Mouse (Mus musculus) midbrain, embryonic 10.5 days (tissue): ENCODE measurements around the gene Slc25a33. TPM values are rescaled to one million over a fixed set of nuclear protein-coding genes. Genes with fewer than 3 reads are reported as not detected.
"Not testable (repeated sequence)": the region's sequence is repeated elsewhere in the genome, so short reads cannot be mapped to it uniquely, and the experiment has no call there.

Experiments
- DNase-seq: peaks from one replicate; pipeline ENCODE4 v3.0.0-alpha.2; 2017; ENCODE audit warnings: low spot score
- H3K27ac ChIP-seq: fragments of 300-500 bp; sonication (generic); replicated peaks from 2 replicates; pipeline ENCODE4 v1.5.1; 2016; ENCODE audit warnings: mild to moderate bottlenecking
- H3K27me3 ChIP-seq: fragments of 300-500 bp; sonication (generic); 2 replicates; pipeline ENCODE4 v1.6.1; 2016; ENCODE audit warnings: low read depth, mild to moderate bottlenecking; ENCODE audit not compliant: poor library complexity, severe bottlenecking
- H3K36me3 ChIP-seq: fragments of 300-500 bp; sonication (generic); 2 replicates; pipeline ENCODE4 v1.6.1; 2016; ENCODE audit warnings: mild to moderate bottlenecking, moderate library complexity
- H3K4me1 ChIP-seq: fragments of 300-500 bp; sonication (generic); 2 replicates; pipeline ENCODE4 v1.6.1; 2016
- H3K4me3 ChIP-seq: fragments of 300-500 bp; sonication (generic); 2 replicates; pipeline ENCODE4 v1.5.1; 2016; ENCODE audit warnings: mild to moderate bottlenecking, moderate library complexity
- H3K9me3 ChIP-seq: fragments of 300-500 bp; sonication (generic); replicated peaks from 2 replicates; pipeline ENCODE4 v1.6.1; 2016; ENCODE audit warnings: mild to moderate bottlenecking
- WGBS: fragments of 180-500 bp; shearing (Covaris S2); methylation state at CpG from one replicate; pipeline ENCODE4 v1.1.7; 2016; 5-methylcytosine and 5-hydroxymethylcytosine counted together
- polyA plus RNA-seq: library from polyadenylated mRNA; unstranded; fragments of >200 nt; fragmentation: Nextera tagmentation; extraction: Ambion mirVana; gene quantifications from 2 replicates; pipeline ENCODE4 v1.2.1, GENCODE M21; 2016

Slc25a33 gene
- polyA plus RNA-seq: 16.3 and 18.0 TPM in 2 replicates

DNA sequence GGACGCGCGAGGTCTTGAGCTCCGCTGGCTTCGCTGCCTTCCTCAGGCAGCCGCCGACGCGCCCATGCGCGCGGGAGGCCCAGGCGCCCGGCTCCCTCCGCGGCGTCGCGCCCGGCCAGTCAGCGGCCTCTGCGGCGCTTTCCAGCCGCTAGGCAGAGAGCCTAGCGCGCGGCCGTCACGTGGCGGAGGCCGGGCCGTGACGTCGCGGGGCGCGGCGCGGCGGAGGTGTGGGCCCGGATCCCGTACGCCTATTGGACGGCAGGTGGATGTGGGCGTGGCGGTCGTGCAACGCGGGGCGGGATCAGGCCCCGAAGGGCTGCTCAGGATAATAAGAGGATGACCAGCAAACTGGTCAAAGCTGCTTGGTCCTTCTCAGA, at the start of gene Slc25a33:
TSS of gene Slc25a33 (minus strand) at position 184 of the 377 bp plus-strand sequence.
- peaks cover 47% of the 10 kb centered on the region for H3K27me3 ChIP-seq
- WGBS: under 1% methylated on average over 50 of the region's 51 CpGs
- DNase-seq: peak; percentile 96
- peak within 1 kb of the TSS; percentile 85 for H3K4me3 ChIP-seq
- peaks cover 37% of the 10 kb centered on the region for H3K4me1 ChIP-seq
- H3K36me3 ChIP-seq: no peaks in the 10 kb centered on the region
- H3K27ac ChIP-seq: peak within 1 kb of the TSS; percentile 91
- H3K9me3 ChIP-seq: no peaks in the 10 kb centered on the region

- peaks cover 14% of the 10 kb centered on the region; the same call in 1 of the 2 replicates for H3K4me1 ChIP-seq
- H3K4me3 ChIP-seq: no peak overlapping the region
- DNase-seq: no peak
- no peaks in the 10 kb centered on the region for H3K9me3 ChIP-seq
- H3K36me3 ChIP-seq: no peaks in the 10 kb centered on the region
- 76% methylated on average over 7 of the region's 7 CpGs for WGBS
- no peaks in the 10 kb centered on the region for H3K27me3 ChIP-seq
- no peak overlapping the region for H3K27ac ChIP-seq
These were observed 48.6 kb upstream of the Slc25a33 start for GRCm38 (mm10) chr4:149822586-149823196.

DNA sequence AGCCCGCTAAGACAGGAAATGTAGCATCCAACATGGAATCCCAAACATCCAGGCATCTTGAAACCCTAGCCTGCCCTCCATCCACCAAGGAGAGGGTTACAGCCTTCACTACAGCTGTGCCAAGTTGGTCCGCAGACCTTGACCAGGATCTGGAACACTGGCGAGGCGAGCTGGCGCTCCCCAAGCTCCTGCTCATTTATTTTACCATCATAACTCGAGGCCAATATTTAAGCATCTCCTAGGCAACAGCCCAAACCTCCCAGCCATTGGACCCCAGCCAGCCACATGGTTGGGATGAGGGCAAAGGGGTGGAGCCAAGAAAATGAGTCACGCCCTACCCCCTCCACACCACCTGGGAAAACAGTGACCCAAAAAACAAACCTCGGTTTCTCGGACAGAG, 48.0 kb upstream of the Slc25a33 start:
- Histone ChIP-seq H3K4me3 (no peak overlapping the region), H3K9me3 (no peaks in the 10 kb centered on the region), H3K36me3 (no peaks in the 10 kb centered on the region), H3K27me3 (no peaks in the 10 kb centered on the region), H3K4me1 (peaks cover 14% of the 10 kb centered on the region; the same call in 1 of the 2 replicates), H3K27ac (no peak overlapping the region)
- no peak for DNase-seq
- WGBS: 73% methylated on average over 9 of the region's 9 CpGs

DNA sequence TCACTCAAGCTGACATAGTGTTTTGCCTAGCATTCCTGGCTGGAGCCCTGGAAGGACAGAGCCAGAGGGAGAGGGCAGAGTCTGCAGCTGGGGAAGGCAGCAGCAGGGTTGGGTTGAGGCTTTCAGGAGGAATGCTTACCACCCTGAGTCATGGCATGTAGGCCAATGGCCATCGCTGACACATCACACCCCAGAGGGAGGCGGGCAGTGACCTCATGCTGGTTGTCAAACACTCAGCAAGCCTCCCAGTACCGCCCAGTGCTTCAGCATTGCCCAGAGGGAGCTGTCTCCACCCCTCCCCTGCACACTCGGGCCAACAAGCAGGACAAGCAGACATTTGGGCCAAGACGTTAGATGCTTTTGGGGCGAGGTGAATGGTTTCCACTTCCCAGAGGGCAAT, 46.5 kb upstream of the Slc25a33 start:
- no peak for DNase-seq
- peaks cover 14% of the 10 kb centered on the region; the same call in 1 of the 2 replicates for H3K4me1 ChIP-seq
- no peaks in the 10 kb centered on the region for H3K36me3 ChIP-seq
- no peak overlapping the region for H3K27ac ChIP-seq
- no peaks in the 10 kb centered on the region; the same call in 1 of the 2 replicates for H3K27me3 ChIP-seq
- H3K4me3 ChIP-seq: no peak overlapping the region
- H3K9me3 ChIP-seq: no peaks in the 10 kb centered on the region
- WGBS: 67% methylated on average over 6 of the region's 6 CpGs

- Histone ChIP-seq H3K36me3 (no peaks in the 10 kb centered on the region), H3K27ac (no peak overlapping the region), H3K4me3 (no peak overlapping the region), H3K4me1 (peaks cover 14% of the 10 kb centered on the region; the same call in 1 of the 2 replicates), H3K27me3 (no peaks in the 10 kb centered on the region; the same call in 1 of the 2 replicates), H3K9me3 (no peaks in the 10 kb centered on the region)
- DNase-seq: no peak
- WGBS: 62% methylated on average over 3 of the region's 3 CpGs
These were observed 45.1 kb upstream of the Slc25a33 start for GRCm38 (mm10) chr4:149819195-149819594.

- Histone ChIP-seq H3K9me3 (no peaks in the 10 kb centered on the region), H3K27me3 (peaks cover 12% of the 10 kb centered on the region), H3K27ac (no peak overlapping the region), H3K4me1 (peaks cover 12% of the 10 kb centered on the region), H3K36me3 (no peaks in the 10 kb centered on the region), H3K4me3 (no peak overlapping the region)
- no peak for DNase-seq
- WGBS: 86% methylated on average over 9 of the region's 9 CpGs
These were observed 42.5 kb upstream of the Slc25a33 start for GRCm38 (mm10) chr4:149816598-149816997.

DNA sequence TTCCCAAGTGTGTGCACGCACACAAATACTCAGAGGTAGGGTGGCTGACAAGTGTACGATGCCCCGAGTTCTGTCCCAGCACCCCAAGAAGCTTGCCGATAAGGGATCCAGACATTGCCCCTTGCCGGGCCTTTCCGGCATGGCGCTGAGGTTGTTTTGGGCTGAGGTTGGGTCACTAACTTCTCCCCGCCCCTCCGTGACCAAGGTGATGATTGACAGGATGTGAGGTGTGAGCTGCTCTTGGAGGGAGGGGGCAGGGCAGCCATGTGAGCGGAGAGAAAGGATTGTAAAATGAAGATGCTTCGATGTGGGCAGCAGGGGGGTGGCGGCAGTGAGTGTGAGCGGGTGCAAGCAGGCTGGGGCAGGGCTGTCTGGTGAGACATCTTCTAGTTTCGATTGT, 41.5 kb upstream of the Slc25a33 start:
- Histone ChIP-seq H3K4me3 (no peak overlapping the region), H3K36me3 (no peaks in the 10 kb centered on the region), H3K27ac (no peak overlapping the region), H3K4me1 (peaks cover 14% of the 10 kb centered on the region), H3K27me3 (peaks cover 15% of the 10 kb centered on the region), H3K9me3 (no peaks in the 10 kb centered on the region)
- 92% methylated on average over 14 of the region's 14 CpGs for WGBS
- DNase-seq: no peak

DNA sequence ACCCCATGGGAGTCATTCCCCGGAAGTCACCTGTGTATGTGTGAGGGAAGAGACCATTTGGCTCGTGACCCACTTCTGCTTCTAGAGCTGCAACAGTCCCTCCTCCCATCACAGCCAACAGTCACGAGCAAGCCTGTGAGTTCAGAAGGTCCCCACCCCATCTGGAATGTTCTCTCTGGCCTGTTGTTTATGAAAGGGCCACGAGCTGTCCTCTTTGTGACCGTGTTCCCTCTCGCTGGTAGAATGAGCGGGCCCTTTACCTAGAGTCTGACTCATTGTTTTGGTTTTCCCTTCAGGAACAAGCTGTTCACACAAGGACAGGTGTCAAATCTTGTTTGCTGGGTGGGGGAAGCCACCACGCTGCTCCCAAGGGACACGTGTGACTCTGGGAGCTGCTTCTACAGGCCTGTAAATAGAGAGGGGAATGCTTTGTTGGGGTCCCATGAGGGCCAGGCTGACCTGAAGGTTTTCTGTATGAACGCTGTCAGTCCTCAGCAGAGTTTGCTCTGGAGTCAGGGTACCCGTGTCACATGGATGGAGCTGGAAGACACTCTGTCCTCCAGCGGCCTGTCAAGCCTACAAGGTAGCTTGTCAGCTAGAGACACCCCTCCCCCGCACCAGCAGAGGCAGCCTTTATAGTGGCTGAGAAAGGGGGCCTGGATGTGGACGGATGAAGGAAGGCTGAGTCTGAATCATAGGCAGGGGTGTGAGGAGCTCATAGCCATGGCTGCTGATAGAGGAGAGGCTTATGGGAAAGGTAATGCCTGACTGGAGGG, 39.5 kb upstream of the Slc25a33 start:
- H3K9me3 ChIP-seq: no peaks in the 10 kb centered on the region
- 0 out of 2 replicates have a peak overlapping the region, but pooled peaks have one; percentile 9 for H3K27ac ChIP-seq
- no peaks in the 10 kb centered on the region for H3K36me3 ChIP-seq
- WGBS: 72% methylated on average over 14 of the region's 14 CpGs
- peaks cover 10% of the 10 kb centered on the region for H3K4me1 ChIP-seq
- H3K4me3 ChIP-seq: no peak overlapping the region
- no peak for DNase-seq
- H3K27me3 ChIP-seq: peaks cover 35% of the 10 kb centered on the region

GRCm38 (mm10) chr4:149810372-149810771, 36.3 kb upstream of the Slc25a33 start:
- H3K4me1 ChIP-seq: peaks cover 13% of the 10 kb centered on the region
- not testable (repeated sequence) for H3K36me3 ChIP-seq, H3K9me3 ChIP-seq, H3K27ac ChIP-seq, H3K4me3 ChIP-seq, DNase-seq
- H3K27me3 ChIP-seq: peaks cover 63% of the 10 kb centered on the region

- H3K27ac ChIP-seq: no peak overlapping the region
- 53% methylated on average over 11 of the region's 11 CpGs for WGBS
- no peaks in the 10 kb centered on the region for H3K36me3 ChIP-seq
- H3K4me3 ChIP-seq: no peak overlapping the region
- H3K27me3 ChIP-seq: peaks cover 80% of the 10 kb centered on the region
- no peak for DNase-seq
- peaks cover 10% of the 10 kb centered on the region for H3K4me1 ChIP-seq
- H3K9me3 ChIP-seq: no peaks in the 10 kb centered on the region
These were observed 34.6 kb upstream of the Slc25a33 start for GRCm38 (mm10) chr4:149808584-149809227.

GRCm38 (mm10) chr4:149808060-149808567, 34.0 kb upstream of the Slc25a33 start:
- H3K27me3 ChIP-seq: peaks cover 86% of the 10 kb centered on the region
- DNase-seq: no peak
- no peaks in the 10 kb centered on the region for H3K36me3 ChIP-seq
- no peak overlapping the region for H3K4me3 ChIP-seq
- H3K27ac ChIP-seq: no peak overlapping the region
- no peaks in the 10 kb centered on the region for H3K9me3 ChIP-seq
- 0 out of 2 replicates have a peak, but pooled peaks cover 6% of the 10 kb centered on the region for H3K4me1 ChIP-seq
- 34% methylated on average over 14 of the region's 14 CpGs for WGBS

- no peak overlapping the region for H3K27ac ChIP-seq
- H3K27me3 ChIP-seq: peaks cover 82% of the 10 kb centered on the region
- H3K4me1 ChIP-seq: peaks cover 19% of the 10 kb centered on the region
- no peaks in the 10 kb centered on the region for H3K9me3 ChIP-seq
- 54% methylated on average over 19 of the region's 19 CpGs for WGBS
- no peak overlapping the region for H3K4me3 ChIP-seq
- no peaks in the 10 kb centered on the region for H3K36me3 ChIP-seq
- peak; percentile 93 for DNase-seq
These were observed 32.8 kb upstream of the Slc25a33 start for GRCm38 (mm10) chr4:149806699-149807381.
